Mouse (Mus musculus) bone marrow macrophage, adult 2 months (primary cell): ENCODE results near the gene Tmem91.

Source experiments
- CTCF ChIP-seq: IDR thresholded peaks from 2 replicates; pipeline ENCODE4 v1.5.1; 2012; ENCODE audit warnings: low read depth, mild to moderate bottlenecking, low read length, moderate library complexity
- POLR2A ChIP-seq: IDR thresholded peaks from 2 replicates; pipeline ENCODE4 v1.6.1; 2012; ENCODE audit warnings: mild to moderate bottlenecking, low read depth, low read length, borderline replicate concordance

DNA sequence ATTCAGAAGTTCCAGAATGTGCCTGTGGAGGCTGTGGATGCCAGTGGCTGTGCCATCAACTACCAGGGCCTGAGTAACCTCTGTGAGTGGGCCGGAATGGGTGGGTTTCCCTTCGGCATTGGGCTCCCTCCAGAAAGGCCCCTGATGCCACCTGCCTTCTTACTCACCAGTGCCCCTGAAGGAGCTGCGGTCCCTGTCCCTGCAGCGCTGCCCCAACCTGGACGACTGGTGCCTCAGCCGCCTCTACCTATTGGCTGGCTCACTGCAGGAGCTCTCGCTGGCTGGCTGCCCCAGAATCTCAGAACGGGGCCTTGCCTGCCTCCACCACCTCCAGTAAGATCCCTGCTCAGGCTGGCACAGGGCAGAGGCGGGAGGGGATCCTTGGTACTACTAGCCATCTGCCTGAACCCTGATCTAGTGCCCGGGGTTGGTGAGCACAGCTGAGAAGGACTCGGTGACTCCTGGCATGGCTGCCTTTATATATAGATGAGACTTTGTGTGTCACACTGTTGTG lies 51.1 kb downstream of the Tmem91 start:
- TF ChIP-seq CTCF (no peak), POLR2A (no peak)
